Mouse (Mus musculus) stomach, embryonic 14.5 days (tissue): ENCODE results near the gene Igf1. TPM values are rescaled to one million over a fixed set of nuclear protein-coding genes. Genes with fewer than 3 reads are reported as not detected.

Experiments used
- ATAC-seq: fragments of 200-750 bp; cut with Nextera tagmentation; 2 replicates; pipeline ENCODE4 v1.8.0; 2017; ENCODE audit warnings: low read depth, moderate TSS enrichment; ENCODE audit not compliant: insufficient number of reproducible peaks, insufficient read depth, low FRiP score
- H3K27ac ChIP-seq: fragments of 300-500 bp; sonication (generic); 2 replicates; pipeline ENCODE4 v1.5.1; 2014; ENCODE audit warnings: mild to moderate bottlenecking, low read length, moderate library complexity, mixed read lengths
- H3K27me3 ChIP-seq: fragments of 300-500 bp; sonication (generic); 2 replicates; pipeline ENCODE4 v1.6.1; 2014; ENCODE audit warnings: low read length, control low read depth, mixed read lengths; ENCODE audit not compliant: control insufficient read depth, insufficient read depth
- H3K36me3 ChIP-seq: fragments of 300-500 bp; sonication (generic); 2 replicates; pipeline ENCODE4 v1.6.1; 2014; ENCODE audit warnings: mild to moderate bottlenecking, control low read depth, low read length, moderate library complexity, mixed read lengths; ENCODE audit not compliant: control insufficient read depth, insufficient read depth
- H3K4me1 ChIP-seq: fragments of 300-500 bp; sonication (generic); 2 replicates; pipeline ENCODE4 v1.6.1; 2014; ENCODE audit warnings: low read length, control low read depth, mixed read lengths; ENCODE audit not compliant: control insufficient read depth, insufficient read depth
- H3K4me2 ChIP-seq: fragments of 300-500 bp; sonication (generic); replicated peaks from 2 replicates; pipeline ENCODE4 v1.6.1; 2014; ENCODE audit warnings: low read depth, low read length, control low read depth
- H3K4me3 ChIP-seq: fragments of 300-500 bp; sonication (generic); 2 replicates; pipeline ENCODE4 v1.5.1; 2014; ENCODE audit warnings: low read depth, low read length, control low read depth
- H3K9ac ChIP-seq: fragments of 300-500 bp; sonication (generic); replicated peaks from 2 replicates; pipeline ENCODE4 v1.6.1; 2014; ENCODE audit warnings: low read depth, mild to moderate bottlenecking, control low read depth, low read length, moderate library complexity, mixed read lengths
- H3K9me3 ChIP-seq: fragments of 300-500 bp; sonication (generic); 2 replicates; pipeline ENCODE4 v1.6.1; 2016; ENCODE audit warnings: low read depth, low read length, control low read depth; ENCODE audit not compliant: control insufficient read depth
- WGBS: fragments of 180-500 bp; shearing (Covaris S2); extraction: QIAGEN DNeasy Blood & Tissue Kit; methylation state at CpG from one replicate; pipeline ENCODE4 v1.1.7; 2014; 5-methylcytosine and 5-hydroxymethylcytosine counted together
- polyA plus RNA-seq: library from polyadenylated mRNA; unstranded; fragments of >200 nt; fragmentation: Nextera tagmentation; extraction: Ambion mirVana; gene quantifications from 2 replicates; pipeline ENCODE4 v1.2.1, GENCODE M21; 2014

The Igf1 gene
- polyA plus RNA-seq, 1 experiment from 2014 or later, result 167 TPM

DNA sequence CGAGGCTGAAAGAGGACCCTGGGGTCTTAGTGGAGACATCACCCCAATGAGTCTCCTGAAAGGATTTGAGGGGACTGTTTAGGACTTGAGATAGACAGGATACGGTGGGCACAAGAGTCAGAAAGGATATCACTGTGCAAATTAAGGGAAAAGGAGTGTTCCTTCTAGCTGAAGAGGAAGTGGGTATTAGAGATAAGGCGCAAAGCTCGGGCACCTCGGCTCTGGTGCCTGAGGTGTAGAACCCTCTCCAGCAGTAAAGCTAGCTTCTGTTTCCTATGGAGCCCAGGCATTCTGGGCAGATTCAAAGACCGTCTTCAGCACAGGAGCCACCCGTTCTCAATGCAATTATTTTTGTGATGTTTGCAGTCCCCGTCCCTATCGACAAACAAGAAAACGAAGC is 56.9 kb downstream of the Igf1 start:
- no peaks in the 10 kb centered on the region for H3K9me3 ChIP-seq
- H3K4me3 ChIP-seq, result no peak overlapping the region
- H3K4me2 ChIP-seq, result 0 out of 2 replicates have a peak overlapping the region, but pooled peaks have one; percentile 5
- H3K4me1 ChIP-seq, result no peaks in the 10 kb centered on the region
- WGBS, result 59% methylated on average over 10 of the region's 10 CpGs
- peaks cover 8% of the 10 kb centered on the region; the same call in 1 of the 2 replicates for H3K36me3 ChIP-seq
- ATAC-seq, result no peak
- H3K27ac ChIP-seq, result no peak overlapping the region
- no peaks in the 10 kb centered on the region for H3K27me3 ChIP-seq
- no peak overlapping the region for H3K9ac ChIP-seq

DNA sequence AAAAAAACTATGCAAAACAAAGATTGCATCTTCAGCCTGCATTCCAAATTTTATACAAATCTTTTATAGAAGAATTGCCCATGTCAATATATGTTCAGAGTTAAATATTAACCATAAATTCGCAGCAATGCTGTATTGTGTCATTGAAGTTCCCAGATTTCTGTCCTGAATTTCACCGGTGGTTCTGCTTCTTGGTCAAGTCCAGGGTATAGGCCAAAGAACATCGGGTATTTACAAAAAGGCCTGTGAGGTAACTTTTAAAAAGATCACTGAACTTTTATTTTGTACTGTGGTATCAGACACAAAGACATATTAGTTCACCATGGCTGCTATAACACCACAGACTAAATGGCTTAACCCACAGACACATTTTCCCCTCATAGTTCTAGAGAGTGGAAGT is 57.7 kb downstream of the Igf1 start:
- H3K36me3 ChIP-seq, result peaks cover 8% of the 10 kb centered on the region; the same call in 1 of the 2 replicates
- ATAC-seq, result no peak
- no peaks in the 10 kb centered on the region for H3K4me1 ChIP-seq
- 71% methylated on average over 3 of the region's 3 CpGs for WGBS
- H3K27me3 ChIP-seq, result no peaks in the 10 kb centered on the region
- H3K27ac ChIP-seq, result no peak overlapping the region
- H3K9me3 ChIP-seq, result no peaks in the 10 kb centered on the region
- H3K4me2 ChIP-seq, result no peak overlapping the region
- no peak overlapping the region for H3K4me3 ChIP-seq
- H3K9ac ChIP-seq, result no peak overlapping the region

DNA sequence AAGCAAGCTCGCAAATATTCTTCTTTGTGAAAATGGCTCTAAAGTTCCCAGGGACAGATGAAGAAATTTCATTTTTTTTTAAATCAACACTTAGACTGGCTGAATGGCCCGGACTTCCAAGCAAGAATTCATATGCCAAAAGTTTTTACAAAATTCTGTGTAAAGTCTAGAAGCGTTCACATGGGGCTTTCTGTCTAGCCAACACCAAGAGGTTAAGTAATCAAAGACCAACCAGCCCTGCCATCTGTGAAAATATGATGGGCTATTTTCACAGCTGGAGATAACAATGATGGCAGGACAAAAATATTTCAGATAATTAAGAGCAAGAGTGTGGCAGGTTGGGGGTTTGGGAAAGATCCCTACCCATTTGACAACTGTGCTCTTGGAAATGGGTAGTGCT is 64.2 kb downstream of the Igf1 start:
- Histone ChIP-seq H3K4me1 (peaks cover 2% of the 10 kb centered on the region; the same call in 1 of the 2 replicates), H3K9me3 (no peaks in the 10 kb centered on the region), H3K36me3 (no peaks in the 10 kb centered on the region; the same call in 1 of the 2 replicates), H3K27me3 (no peaks in the 10 kb centered on the region), H3K4me2 (no peak overlapping the region), H3K4me3 (no peak overlapping the region), H3K27ac (no peak overlapping the region), H3K9ac (no peak overlapping the region)
- whole genome bisulfite sequencing, result 89% methylated on average over 3 of the region's 3 CpGs
- no peak for ATAC-seq

DNA sequence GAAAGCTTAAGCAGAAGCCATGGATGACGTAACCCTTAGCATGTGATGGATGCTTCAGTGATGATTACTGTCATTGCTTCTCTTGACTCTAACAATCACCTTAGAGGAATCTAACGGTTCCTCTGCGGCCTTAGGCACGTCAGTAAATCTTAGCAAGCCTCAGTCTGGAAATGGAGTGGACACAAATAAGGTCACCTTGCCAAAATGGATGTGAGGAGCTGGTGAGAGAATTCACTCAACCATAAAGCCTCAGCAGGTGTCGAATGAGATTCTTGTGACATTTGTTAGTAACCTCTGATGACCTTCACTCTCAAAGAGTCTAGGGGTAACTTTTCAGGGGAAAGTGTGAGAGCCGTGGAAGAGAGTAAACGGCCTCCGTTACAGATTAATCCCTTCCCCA is 68.5 kb downstream of the Igf1 start:
- H3K36me3 ChIP-seq, result peaks cover under 1% of the 10 kb centered on the region; the same call in 1 of the 2 replicates
- no peak overlapping the region for H3K4me2 ChIP-seq
- H3K4me3 ChIP-seq, result no peak overlapping the region
- no peak overlapping the region for H3K9ac ChIP-seq
- WGBS, result 41% methylated on average over 8 of the region's 8 CpGs
- no peak for ATAC-seq
- peak overlapping the region; percentile 28; the same call in 1 of the 2 replicates for H3K27ac ChIP-seq
- no peaks in the 10 kb centered on the region for H3K9me3 ChIP-seq
- no peaks in the 10 kb centered on the region for H3K27me3 ChIP-seq
- H3K4me1 ChIP-seq, result peaks cover 6% of the 10 kb centered on the region; the same call in 1 of the 2 replicates

DNA sequence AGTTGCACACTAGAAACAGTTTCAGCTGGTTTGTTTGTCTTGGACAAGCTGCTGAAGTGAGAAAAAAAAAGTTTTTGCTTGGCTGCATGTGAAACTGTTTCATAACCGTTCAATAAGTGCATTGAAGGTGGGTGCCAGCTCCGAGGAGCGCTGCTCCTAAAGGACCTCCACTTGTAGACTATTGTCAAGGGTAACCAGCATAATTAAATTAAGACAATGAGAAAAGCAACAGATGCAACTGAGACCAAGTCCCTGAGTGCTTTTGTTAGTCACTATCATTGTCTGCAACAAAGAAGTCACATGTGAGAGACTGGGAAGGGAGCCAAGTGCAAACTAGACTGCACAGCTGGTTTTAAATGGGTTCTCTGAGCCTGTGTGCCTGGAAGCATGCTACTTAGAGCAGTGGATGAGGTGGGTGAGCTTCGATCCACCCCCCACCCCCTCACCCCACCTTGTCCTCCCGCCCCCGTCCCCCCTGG is 69.1 kb downstream of the Igf1 start:
- Histone ChIP-seq H3K4me2 (no peak overlapping the region), H3K9ac (no peak overlapping the region), H3K27me3 (no peaks in the 10 kb centered on the region), H3K4me1 (peaks cover 6% of the 10 kb centered on the region; the same call in 1 of the 2 replicates), H3K36me3 (peaks cover 4% of the 10 kb centered on the region), H3K4me3 (no peak overlapping the region), H3K9me3 (no peaks in the 10 kb centered on the region), H3K27ac (peak overlapping the region; percentile 22; the same call in 1 of the 2 replicates)
- WGBS, result 32% methylated on average over 6 of the region's 6 CpGs
- peak; percentile 79 for ATAC-seq

DNA sequence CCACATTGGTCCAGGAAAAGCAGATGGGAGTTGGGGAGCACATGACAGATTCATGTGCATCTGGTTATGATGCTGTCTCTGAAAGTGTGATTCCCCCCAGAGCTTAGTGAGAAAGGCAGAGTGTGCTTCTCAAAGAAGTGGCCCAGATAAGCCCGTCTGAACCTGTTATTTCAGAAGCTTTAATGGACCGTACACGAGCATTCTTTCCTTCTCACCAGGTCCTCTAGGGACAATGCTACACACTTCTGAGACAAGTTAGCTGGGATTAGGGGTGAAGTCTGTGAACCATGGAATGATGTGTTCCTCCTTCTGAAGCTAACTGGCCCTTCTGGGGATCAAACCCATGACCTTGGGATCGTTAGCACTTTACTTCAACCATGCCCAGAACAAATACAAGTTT is 90.1 kb downstream of the Igf1 start:
- Histone ChIP-seq H3K4me2 (no peak overlapping the region), H3K27me3 (no peaks in the 10 kb centered on the region), H3K4me1 (no peaks in the 10 kb centered on the region), H3K36me3 (no peaks in the 10 kb centered on the region), H3K9ac (no peak overlapping the region), H3K4me3 (no peak overlapping the region), H3K9me3 (no peaks in the 10 kb centered on the region), H3K27ac (no peak overlapping the region)
- no peak for ATAC-seq
- 80% methylated on average over 4 of the region's 4 CpGs for WGBS

DNA sequence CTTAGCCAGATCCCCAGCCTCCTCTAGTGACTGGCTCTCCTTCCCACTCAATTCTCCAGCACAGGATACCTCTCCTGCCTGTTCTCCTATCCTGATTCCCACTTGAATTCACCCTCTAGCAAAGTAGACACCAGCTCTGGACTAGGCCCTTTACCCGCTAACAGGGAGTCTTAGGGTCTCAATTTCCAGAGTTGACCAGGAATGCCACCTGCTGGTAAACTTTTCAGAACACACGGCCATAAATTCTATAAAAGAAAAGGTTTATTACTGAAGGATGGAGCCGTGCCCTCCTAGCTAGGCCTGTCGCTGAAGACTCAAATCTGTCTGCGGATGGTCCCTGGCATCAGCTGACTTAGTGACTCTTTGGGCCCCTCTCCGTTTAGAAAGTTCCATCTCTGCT is 113.5 kb downstream of the Igf1 start:
- Histone ChIP-seq H3K4me2 (no peak overlapping the region), H3K4me1 (no peaks in the 10 kb centered on the region), H3K4me3 (no peak overlapping the region), H3K9ac (no peak overlapping the region), H3K36me3 (no peaks in the 10 kb centered on the region), H3K9me3 (no peaks in the 10 kb centered on the region), H3K27ac (no peak overlapping the region), H3K27me3 (no peaks in the 10 kb centered on the region)
- ATAC-seq, result no peak
- 59% methylated on average over 6 of the region's 6 CpGs for WGBS

DNA sequence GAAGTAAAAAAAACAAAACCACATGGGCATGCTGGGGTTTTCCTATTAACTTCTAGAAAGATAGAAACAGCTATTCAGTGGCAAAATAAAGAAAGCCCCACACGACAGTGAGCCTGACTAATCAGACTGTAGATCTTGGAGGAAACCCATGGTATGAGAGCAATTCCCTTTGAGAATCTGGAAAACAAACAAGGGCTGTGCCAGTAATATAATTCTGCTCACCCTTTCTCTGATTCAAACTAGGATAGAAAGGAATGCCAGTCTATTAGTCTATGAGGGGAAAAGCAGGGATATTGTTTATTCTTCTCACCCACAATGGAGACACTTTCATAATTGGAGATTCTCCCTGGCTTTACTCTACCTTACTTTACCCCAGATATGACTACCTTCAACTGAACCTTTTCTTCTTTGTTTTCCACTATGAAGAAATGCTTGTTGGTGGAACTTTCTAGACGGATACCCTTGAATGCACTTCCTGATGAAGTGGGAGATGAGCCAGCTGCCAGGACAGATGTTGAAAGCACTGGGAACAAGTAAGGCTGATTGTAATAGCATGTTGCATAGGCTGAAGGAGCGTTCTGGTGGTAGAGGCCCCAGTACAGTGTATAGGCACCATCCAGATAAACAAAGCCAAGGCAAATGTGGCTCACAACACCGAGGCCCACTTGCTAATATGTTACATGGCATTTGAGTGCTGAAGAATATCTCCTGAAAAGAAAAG is 116.0 kb downstream of the Igf1 start:
- no peaks in the 10 kb centered on the region for H3K9me3 ChIP-seq
- H3K36me3 ChIP-seq, result no peaks in the 10 kb centered on the region
- no peak overlapping the region for H3K4me3 ChIP-seq
- WGBS, result 58% methylated on average over 4 of the region's 4 CpGs
- no peak overlapping the region for H3K4me2 ChIP-seq
- no peak overlapping the region for H3K9ac ChIP-seq
- ATAC-seq, result no peak
- no peak overlapping the region for H3K27ac ChIP-seq
- no peaks in the 10 kb centered on the region for H3K27me3 ChIP-seq
- no peaks in the 10 kb centered on the region for H3K4me1 ChIP-seq
